8 mouse cellular contexts compared by ENCODE assay signal in genomic region chr5:125442136-125442995, GRCm38 (mm10). TPM values are rescaled to one million over a fixed set of nuclear protein-coding genes. Genes with fewer than 3 reads are reported as not detected.
DNase-seq lines count a peak whose midpoint lies in the region; ATAC-seq and TF ChIP-seq lines count a peak whose summit lies in the region.

No protein-coding gene starts in this region.

- no peak for DNase-seq in kidney, postnatal 10 days
- DNase-seq in heart, postnatal 10 days: peak; percentile 29 to 44
- DNase-seq in liver, postnatal 0 days: peak; percentile 29
- DNase-seq in splenic B cell, adult 2 months (ENCODE audit: low read depth, low spot score): peak; percentile 58
- DNase-seq in left cerebral cortex, adult 18-20 months (ENCODE audit: low spot score in 2 of 2): no peak
- DNase-seq in testis, postnatal 14 days (ENCODE audit: low spot score): no peak

- peak overlapping the region; percentile 89 for H3K27ac ChIP-seq in kidney, embryonic 15.5 days
- H3K27ac ChIP-seq in bone marrow macrophage, adult 2 months (ENCODE audit: insufficient read depth, low read depth, low read length): peak overlapping the region; percentile 79
- H3K27ac ChIP-seq in liver, postnatal 0 days (ENCODE audit: low read depth): peak overlapping the region; percentile 83

- H3K4me1 ChIP-seq in kidney, embryonic 15.5 days: peaks cover 28% of the 10 kb centered on the region
- peaks cover 47% of the 10 kb centered on the region for H3K4me1 ChIP-seq in bone marrow macrophage, adult 2 months (ENCODE audit: control insufficient read depth, insufficient read depth, low read length)
- peaks cover 26% of the 10 kb centered on the region for H3K4me1 ChIP-seq in liver, postnatal 0 days (ENCODE audit: insufficient read depth)

- no peak for TF ChIP-seq EP300 in liver, postnatal 0 days (IDR thresholded peaks at IDR 0.05; ENCODE audit: low read depth)

- ATAC-seq in kidney, embryonic 15.5 days (replicated peaks; ENCODE audit: low FRiP score): no peak; the same call in 1 of the 2 replicates
- no peak for ATAC-seq in liver, postnatal 0 days

- WGBS in kidney, embryonic 15.5 days: 20% methylated on average over 27 of the region's 27 CpGs
- 19% methylated on average over 27 of the region's 27 CpGs for WGBS in liver, postnatal 0 days (ENCODE audit: insufficient replicate concordance)

- peaks cover 11% of the 10 kb centered on the region; the same call in 1 of the 2 replicates for H3K36me3 ChIP-seq in kidney, embryonic 15.5 days
- no peaks in the 10 kb centered on the region for H3K36me3 ChIP-seq in liver, postnatal 0 days (replicated peaks; ENCODE audit: insufficient read depth, low read length)
- no peaks in the 10 kb centered on the region for H3K36me3 ChIP-seq in splenic B cell, adult 2 months (ENCODE audit: control insufficient read depth, insufficient read depth, low read length, poor library complexity, severe bottlenecking)

- peak overlapping the region; percentile 96 for H3K9ac ChIP-seq in kidney, embryonic 15.5 days
- H3K9ac ChIP-seq in liver, postnatal 0 days (replicated peaks): peak overlapping the region; percentile 91

- H3K4me3 ChIP-seq in kidney, embryonic 15.5 days (replicated peaks): peak overlapping the region; percentile 97
- peak overlapping the region; percentile 97 for H3K4me3 ChIP-seq in bone marrow macrophage, adult 2 months (ENCODE audit: insufficient read depth, low read length)
- H3K4me3 ChIP-seq in liver, postnatal 0 days (ENCODE audit: low read depth, low read length): peak overlapping the region; percentile 97

- H3K27me3 ChIP-seq in kidney, embryonic 15.5 days: no peaks in the 10 kb centered on the region
- no peaks in the 10 kb centered on the region for H3K27me3 ChIP-seq in liver, postnatal 0 days (ENCODE audit: insufficient read depth, low read length)
- H3K27me3 ChIP-seq in splenic B cell, adult 2 months (ENCODE audit: control insufficient read depth, insufficient read depth, low read length, poor library complexity, severe bottlenecking): no peaks in the 10 kb centered on the region

- peak overlapping the region; percentile 91 for H3K4me2 ChIP-seq in kidney, embryonic 15.5 days
- peak overlapping the region; percentile 96 for H3K4me2 ChIP-seq in liver, postnatal 0 days (ENCODE audit: low read depth, low read length)

- TF ChIP-seq POLR2A in bone marrow macrophage, adult 2 months (IDR thresholded peaks at IDR 0.05; ENCODE audit: borderline replicate concordance, low read depth, low read length): no peak

- no peak for TF ChIP-seq CTCF in bone marrow macrophage, adult 2 months (IDR thresholded peaks at IDR 0.05; ENCODE audit: low read depth, low read length)
- no peak for TF ChIP-seq CTCF in liver, postnatal 0 days (IDR thresholded peaks at IDR 0.05; ENCODE audit: low read depth)

- intact Hi-C loops in heart, postnatal 10 days (cut with DNase I): no loop called here

- H3K9me3 ChIP-seq in kidney, embryonic 15.5 days (replicated peaks): no peaks in the 10 kb centered on the region
- H3K9me3 ChIP-seq in liver, postnatal 0 days (ENCODE audit: low read length): no peaks in the 10 kb centered on the region

RNA-seq across cellular contexts. Expression of gene Bri3bp, which starts 1.0 kb away (rescaled TPM):
- polyA plus RNA-seq in kidney, embryonic 15.5 days (2015; fragmentation: Nextera tagmentation; extraction: Ambion mirVana): 41.5 and 42.0 TPM in 2 replicates
- 11.6 and 11.8 TPM in 2 replicates for polyA plus RNA-seq in bone marrow macrophage, adult 2 months (2012; ENCODE audit: insufficient read depth, insufficient read length, missing spikeins)
- 10 to 100 TPM; 56.4 to 62.5 TPM for total RNA-seq in heart, postnatal 10 days (2021)
- 20.2 and 20.9 TPM in 2 replicates for polyA plus RNA-seq in liver, postnatal 0 days (2015; fragmentation: Nextera tagmentation; extraction: Ambion mirVana)
- total RNA-seq in left cerebral cortex, adult 18-20 months (2021): 10 to 100 TPM; 91.8 to 96.3 TPM

RNA-seq across cellular contexts. Expression of gene Dhx37, which starts 8.4 kb away (rescaled TPM):
- polyA plus RNA-seq in kidney, embryonic 15.5 days (2015; fragmentation: Nextera tagmentation; extraction: Ambion mirVana): 13.3 and 15.6 TPM in 2 replicates
- polyA plus RNA-seq in bone marrow macrophage, adult 2 months (2012; ENCODE audit: insufficient read depth, insufficient read length, missing spikeins): 13.1 and 18.4 TPM in 2 replicates
- total RNA-seq in heart, postnatal 10 days (2021): 10 to 100 TPM; 13.2 to 14.7 TPM
- polyA plus RNA-seq in liver, postnatal 0 days (2015; fragmentation: Nextera tagmentation; extraction: Ambion mirVana): 3.3 and 3.4 TPM in 2 replicates
- total RNA-seq in left cerebral cortex, adult 18-20 months (2021): 10 to 100 TPM; 11.9 to 14.6 TPM

RNA-seq across cellular contexts. Expression of gene Aacs, which starts 33.2 kb away (rescaled TPM):
- polyA plus RNA-seq in kidney, embryonic 15.5 days (2015; fragmentation: Nextera tagmentation; extraction: Ambion mirVana): 36.0 and 40.7 TPM in 2 replicates
- 10.3 and 19.0 TPM in 2 replicates for polyA plus RNA-seq in bone marrow macrophage, adult 2 months (2012; ENCODE audit: insufficient read depth, insufficient read length, missing spikeins)
- 1 to 10 TPM; 4.8 to 5.0 TPM for total RNA-seq in heart, postnatal 10 days (2021)
- 3.8 and 4.6 TPM in 2 replicates for polyA plus RNA-seq in liver, postnatal 0 days (2015; fragmentation: Nextera tagmentation; extraction: Ambion mirVana)
- 10 to 100 TPM; 45.7 to 49.5 TPM for total RNA-seq in left cerebral cortex, adult 18-20 months (2021)

RNA-seq across cellular contexts. Expression of gene Ubc, which starts 52.4 kb away (rescaled TPM):
- polyA plus RNA-seq in kidney, embryonic 15.5 days (2015; fragmentation: Nextera tagmentation; extraction: Ambion mirVana): 1,049 and 1,140 TPM in 2 replicates
- polyA plus RNA-seq in bone marrow macrophage, adult 2 months (2012; ENCODE audit: insufficient read depth, insufficient read length, missing spikeins): 808 and 810 TPM in 2 replicates
- 1,000 to 10,000 TPM in 1 of 2 experiments, 100 to 1,000 TPM in 1; 934 to 1,069 TPM for total RNA-seq in heart, postnatal 10 days (2021)
- 369 and 531 TPM in 2 replicates for polyA plus RNA-seq in liver, postnatal 0 days (2015; fragmentation: Nextera tagmentation; extraction: Ambion mirVana)
- 100 to 1,000 TPM; 771 to 830 TPM for total RNA-seq in left cerebral cortex, adult 18-20 months (2021)

RNA-seq across cellular contexts. Expression of gene Gm10382, which starts 53.2 kb away (rescaled TPM):
- polyA plus RNA-seq in kidney, embryonic 15.5 days (2015; fragmentation: Nextera tagmentation; extraction: Ambion mirVana): 0.31 and 0.49 TPM in 2 replicates
- not detected in 2 replicates for polyA plus RNA-seq in bone marrow macrophage, adult 2 months (2012; ENCODE audit: insufficient read depth, insufficient read length, missing spikeins)
- not detected for total RNA-seq in heart, postnatal 10 days (2021)
- polyA plus RNA-seq in liver, postnatal 0 days (2015; fragmentation: Nextera tagmentation; extraction: Ambion mirVana): 0.17 and 0.18 TPM in 2 replicates
- under 1 TPM; 0.28 to 0.40 TPM for total RNA-seq in left cerebral cortex, adult 18-20 months (2021)

Comparison
In these comparisons a context has a peak if more than half of its experiments do, and no peak if none do; other contexts are left out.
1. DNase-seq: peak in heart, postnatal 10 days (2 of 2), liver, postnatal 0 days (single experiment) and splenic B cell, adult 2 months (single experiment); none in kidney, postnatal 10 days (single experiment), left cerebral cortex, adult 18-20 months (0 of 2) and testis, postnatal 14 days (single experiment).
2. Peak in every context shown above with its lines, with median percentiles within 50 percentile points of each other: H3K27ac ChIP-seq and H3K4me3 ChIP-seq.